Mouse (Mus musculus): ENCODE measurements around the gene Ttc7.

Ttc7 gene

DNA sequence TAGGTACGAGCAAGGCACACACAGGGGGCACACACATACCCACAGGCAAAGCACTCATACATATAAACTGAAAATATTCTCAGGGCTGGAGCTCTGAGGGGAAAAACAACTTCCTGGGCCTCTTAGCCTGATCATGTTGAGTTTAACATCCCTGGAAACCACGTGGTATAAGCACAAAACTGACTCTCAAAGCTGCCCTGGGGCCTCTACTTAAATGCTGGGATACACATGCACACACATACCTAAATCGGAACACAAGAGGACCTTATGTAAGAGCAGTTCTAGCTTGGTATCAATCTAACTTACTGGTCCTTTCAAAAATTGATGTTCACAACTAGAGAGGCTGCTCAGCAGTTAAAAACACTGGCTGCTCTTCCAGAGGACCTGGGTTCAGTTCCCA is 146.7 kb downstream of the Ttc7 start:
- in situ Hi-C loops (cut with MboI), result no loop called here
